Mouse (Mus musculus): ENCODE results near the gene Prmt6.

DNA sequence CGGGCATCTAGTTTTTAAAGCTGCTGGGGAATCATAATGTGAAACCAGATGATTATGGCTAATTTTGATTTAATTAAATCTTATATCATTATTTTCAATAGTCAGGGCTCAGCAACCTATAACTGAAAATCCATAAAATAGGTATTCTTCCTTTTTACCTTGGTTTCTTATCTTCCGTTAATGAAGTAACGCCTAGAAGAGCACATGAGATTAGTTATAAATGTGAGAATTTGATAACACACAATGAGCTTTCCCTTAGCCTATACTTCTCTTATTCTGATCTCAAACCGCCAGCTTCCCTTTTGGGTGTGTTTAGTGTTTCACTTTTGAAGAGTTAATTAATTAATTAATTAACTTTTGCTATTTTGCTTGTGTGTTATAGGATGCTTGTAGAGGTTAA is 2.3 kb upstream of the Prmt6 start:
- TF ChIP-seq CTCF (IDR thresholded peaks at IDR 0.05; ENCODE audit: control insufficient read depth, insufficient read depth, low read length) (no peak), POLR2A (IDR thresholded peaks at IDR 0.05; ENCODE audit: borderline replicate concordance, control insufficient read depth, low read depth, low read length) (no peak)
